Mouse (Mus musculus) heart, postnatal 36 days (tissue): ENCODE results near the gene Agpat2. TPM values are rescaled to one million over a fixed set of nuclear protein-coding genes. Genes with fewer than 3 reads are reported as not detected.

Source experiments
- DNase-seq, 2 experiments: peaks; one replicate each; pipeline ENCODE4 v3.0.0; 2021 to 2022
- intact Hi-C: fragments of 180-260 bp; cut with DNase I; formaldehyde crosslinking; loops from one replicate; pipeline ENCODE4 v1.15.1; 2025
- microRNA-seq, 2 experiments: library from miRNA; unstranded; fragments of <30 nt; microRNA quantifications; one replicate each; pipeline ENCODE4 v1.2.0; 2021; ENCODE audit warnings: borderline number of aligned reads in 2 of 2
- total RNA-seq, 2 experiments: library from RNA; stranded (reverse); gene quantifications; 2 replicates each; pipeline ENCODE4 v1.2.3; 2021

Gene Agpat2
- total RNA-seq, 2 experiments from 2014 or later: 69.1 to 71.6 TPM

DNA sequence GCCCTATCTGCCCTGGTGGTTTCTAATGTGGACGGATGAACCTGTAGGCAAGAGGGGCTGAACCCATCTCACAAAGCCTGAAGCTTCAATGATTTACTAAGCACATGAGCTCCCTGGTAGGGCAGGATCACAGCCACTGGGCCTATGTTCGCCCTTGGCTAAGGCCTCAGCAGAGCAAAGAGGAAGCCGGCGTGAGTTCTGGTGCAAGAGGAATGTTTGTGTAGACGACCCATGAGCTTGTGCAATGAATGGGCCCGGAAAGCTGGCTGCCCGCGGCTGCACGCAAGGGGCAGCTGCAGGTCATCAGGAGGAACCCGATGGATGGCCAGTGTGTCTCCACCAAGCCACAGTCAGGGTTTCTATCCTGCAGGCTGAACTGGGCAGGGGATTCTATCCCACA, 54.4 kb downstream of the Agpat2 start:
- intact Hi-C loops: no loop called here
- DNase-seq: no peak

DNA sequence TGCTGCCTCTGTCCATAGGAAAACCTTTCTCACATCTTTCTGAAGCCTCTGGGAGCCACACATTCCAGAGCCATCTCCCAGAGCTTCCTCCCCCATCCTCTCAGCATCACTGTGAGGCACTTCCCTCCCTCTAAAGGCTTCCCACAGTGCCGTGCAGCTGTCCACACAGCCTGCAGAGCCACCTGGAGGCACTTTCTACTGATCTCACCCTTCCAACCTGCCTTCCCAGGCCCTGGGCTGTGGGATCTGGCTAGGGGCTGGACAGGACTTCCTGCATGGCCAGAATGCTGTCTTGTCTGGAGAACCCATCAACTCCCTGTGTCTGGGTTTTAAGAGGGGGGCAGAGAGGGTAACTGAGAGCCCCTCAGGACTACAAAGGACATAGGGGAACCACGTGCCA, 56.7 kb downstream of the Agpat2 start:
- no peak for DNase-seq
- intact Hi-C loops: no loop called here

DNA sequence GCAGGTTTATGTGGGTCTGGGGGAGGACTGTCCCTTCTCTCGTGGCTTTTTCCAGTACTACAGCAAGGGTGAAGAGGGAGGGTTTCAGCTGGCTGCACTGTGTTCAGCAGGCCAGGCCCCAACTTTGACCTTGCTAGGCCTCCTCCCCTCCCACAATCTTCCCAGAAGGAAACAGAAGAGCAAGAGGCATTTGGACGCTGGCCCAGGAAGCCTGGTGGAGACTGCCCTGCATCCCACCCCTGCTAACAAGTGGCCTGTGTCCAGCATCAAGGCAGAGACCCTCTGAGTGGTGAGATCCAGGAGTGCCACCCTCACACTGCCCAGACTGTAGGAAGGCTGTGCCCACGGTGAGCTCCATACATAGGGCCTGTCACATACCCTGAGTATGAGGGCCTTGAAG, 60.0 kb downstream of the Agpat2 start:
- intact Hi-C loops: loop anchor here (2.0 kb wide), 1 partner anchor 39 kb away; no protein-coding TSS in a partner anchor
- DNase-seq: no peak

DNA sequence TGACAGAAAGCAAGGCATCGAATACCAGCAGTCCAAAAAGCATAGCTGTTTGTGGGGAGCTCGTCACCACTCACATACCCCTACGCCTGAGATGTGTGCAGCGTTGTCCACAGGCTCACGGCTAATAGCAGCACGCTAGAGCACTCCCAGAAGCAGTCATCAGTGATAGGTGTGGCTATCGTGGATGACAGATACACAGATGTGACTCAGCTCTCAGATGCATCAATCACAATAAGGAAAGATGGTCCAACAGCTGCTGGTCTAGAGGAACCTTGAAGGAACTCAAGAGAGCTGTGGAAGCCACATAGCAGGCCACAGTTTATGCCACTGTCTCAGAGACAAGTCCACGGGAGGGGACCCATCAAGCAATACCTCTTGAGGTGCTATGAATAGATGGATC, 60.4 kb downstream of the Agpat2 start:
- intact Hi-C loops: loop anchor here (2.0 kb wide), 1 partner anchor 39 kb away; no protein-coding TSS in a partner anchor
- no peak for DNase-seq

DNA sequence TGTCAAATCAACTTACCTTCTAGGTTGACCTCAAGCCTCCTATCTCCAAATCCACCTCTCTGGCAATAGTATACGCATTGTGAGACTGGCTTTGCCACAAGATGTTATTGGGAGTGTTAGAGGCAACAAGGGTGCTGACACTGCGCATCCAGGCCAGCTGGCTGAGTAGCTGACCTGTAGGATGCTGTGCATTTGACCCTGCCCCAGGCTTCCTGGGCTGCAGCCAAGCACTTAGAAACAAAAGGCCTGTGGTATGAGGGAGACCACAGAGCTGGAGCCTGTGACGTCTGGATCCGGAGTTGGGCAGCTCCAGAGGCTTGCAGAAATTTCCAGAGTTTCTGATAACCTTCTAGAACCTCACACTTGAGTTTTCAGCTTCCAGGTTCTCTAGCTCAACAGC, 61.1 kb downstream of the Agpat2 start:
- DNase-seq: no peak
- intact Hi-C loops: no loop called here

Small RNA genes lying within 50 kb of the gene (microRNA-seq; reads per million reads assigned to microRNA genes)
- gene Mir126a: 8.1 to 9.4 reads per million in 2 experiments
- 0 reads per million in 2 experiments for gene Mir126b

Other genes with a start within 250 kb of the Agpat2 start
- gene Card9, start 243.5 kb downstream of the Agpat2 start, total RNA-seq: 1 to 10 TPM; 1.4 to 1.5 TPM
- gene Snapc4, start 223.8 kb downstream of the Agpat2 start, total RNA-seq: 1 to 10 TPM; 8.5 to 9.3 TPM
- gene Entr1, start 215.1 kb downstream of the Agpat2 start, total RNA-seq: 10 to 100 TPM; 43.4 to 48.2 TPM
- 100 to 1,000 TPM; 137 to 154 TPM for gene Pmpca, start 215.1 kb downstream of the Agpat2 start, total RNA-seq
- 10 to 100 TPM; 13.8 to 15.4 TPM for gene Inpp5e, start 195.2 kb downstream of the Agpat2 start, total RNA-seq
- 10 to 100 TPM; 36.9 to 39.1 TPM for gene Sec16a, start 159.2 kb downstream of the Agpat2 start, total RNA-seq
- gene Notch1, start 87.8 kb downstream of the Agpat2 start, total RNA-seq: 10 to 100 TPM; 29.5 to 34.0 TPM
- gene Egfl7, start 24.4 kb downstream of the Agpat2 start, total RNA-seq: 100 to 1,000 TPM; 146 to 183 TPM
- not detected for gene Gm20532, start 17.8 kb downstream of the Agpat2 start, total RNA-seq
- gene Fam69b, start 24.0 kb upstream of the Agpat2 start, total RNA-seq: 10 to 100 TPM; 26.4 to 28.3 TPM
- not detected for gene Lcn4, start 66.9 kb upstream of the Agpat2 start, total RNA-seq